Mouse (Mus musculus): ENCODE measurements around the gene Blmh. TPM values are rescaled to one million over a fixed set of nuclear protein-coding genes. Genes with fewer than 3 reads are reported as not detected.

Gene Blmh
- polyA plus RNA-seq (2012; rRNA removed) = 3.6 and 4.1 TPM in 2 replicates

GRCm38 (mm10) chr11:76924759-76925236 lies at the start of gene Blmh:
Gene Blmh (plus strand): TSS chr11:76924809.

GRCm38 (mm10) chr11:76901579-76902361 lies 22.8 kb upstream of the Blmh start, which contains the start of gene Tmigd1:
Gene Tmigd1 (plus strand): TSS chr11:76902159.

GRCm38 (mm10) chr11:76997916-76998704 lies 73.5 kb downstream of the Blmh start, which contains the start of gene Slc6a4:
Gene Slc6a4 (plus strand): TSS chr11:76998603.

Other genes starting within 250 kb of the Blmh start
- 0.64 and 0.80 TPM in 2 replicates for gene Trarg1, start 245.0 kb upstream of the Blmh start, polyA plus RNA-seq (2012; rRNA removed)
- 4.6 and 5.7 TPM in 2 replicates for gene Gosr1, start 161.2 kb upstream of the Blmh start, polyA plus RNA-seq (2012; rRNA removed)
- 18.0 and 21.8 TPM in 2 replicates for gene Cpd, start 77.8 kb upstream of the Blmh start, polyA plus RNA-seq (2012; rRNA removed)
- 0.11 TPM in 1 of 2 replicates, not detected in the other for gene Tmigd1, start 22.6 kb upstream of the Blmh start, polyA plus RNA-seq (2012; rRNA removed)
- gene Slc6a4, start 73.8 kb downstream of the Blmh start, polyA plus RNA-seq (2012; rRNA removed) = 0.22 and 0.79 TPM in 2 replicates
- gene Nsrp1, start 153.6 kb downstream of the Blmh start, polyA plus RNA-seq (2012; rRNA removed) = 0.14 and 0.19 TPM in 2 replicates